Mouse (Mus musculus): ENCODE measurements around the gene Fzd7. TPM values are rescaled to one million over a fixed set of nuclear protein-coding genes. Genes with fewer than 3 reads are reported as not detected.

Fzd7 gene
- total and polyA plus RNA-seq, 3 experiments = 4.0 to 10.1 (median 4.8) TPM

- H3K27me3 ChIP-seq (replicated peaks) = no peaks in the 10 kb centered on the region
- H3K9me3 ChIP-seq (replicated peaks; ENCODE audit: low read length) = no peaks in the 10 kb centered on the region
- DNase-seq (ENCODE audit: extremely low read depth) = no peak
- no peak overlapping the region for H3K27ac ChIP-seq (ENCODE audit: insufficient read depth, low read depth)
- H3K4me1 ChIP-seq (ENCODE audit: control insufficient read depth in 1 of 2, insufficient read depth in 2 of 2) = peaks cover 0 to 20% of the 10 kb centered on the region in 2 experiments; a peak in 2 of 4 replicates
- peaks cover 0 to 2% of the 10 kb centered on the region in 2 experiments for H3K36me3 ChIP-seq (replicated peaks in 1 of 2; ENCODE audit: control insufficient read depth in 1 of 2, insufficient read depth in 1 of 2, low read length in 1 of 2)
- in situ Hi-C loops (cut with MboI; ENCODE audit: low pct_ligation_motif_present, low pct_unique_long_range_greater_than_20kb, low sequenced_read_pairs) = no loop called here
- no peaks in the 10 kb centered on the region for H3K79me2 ChIP-seq (replicated peaks; ENCODE audit: control insufficient read depth, extremely low read depth, insufficient read depth, poor library complexity, severe bottlenecking)
- no peak overlapping the region for H3K9ac ChIP-seq (ENCODE audit: insufficient read depth, low read depth)
- dilution Hi-C loops (cut with MboI; ENCODE audit: extremely low pct_ligation_motif_present, extremely low pct_unique_long_range_greater_than_20kb, low sequenced_read_pairs) = no loop called here
- no peak overlapping the region for H3K4me2 ChIP-seq (ENCODE audit: insufficient read depth, low read depth, poor library complexity, severe bottlenecking)
- TF ChIP-seq IRF4 (IDR thresholded peaks at IDR 0.05; ENCODE audit: low read depth, low read length) = no peak
- TF ChIP-seq UBTF (IDR thresholded peaks at IDR 0.05; ENCODE audit: low read depth, low read length) = no peak
- no peak for TF ChIP-seq USF2 (conservative IDR thresholded peaks at IDR 0.05; ENCODE audit: low read depth, low read length)
- no peak for TF ChIP-seq GABPA (IDR thresholded peaks at IDR 0.05; ENCODE audit: insufficient replicate concordance, low read depth, low read length)
- TF ChIP-seq TCF12 (IDR thresholded peaks at IDR 0.05; ENCODE audit: low read depth, low read length) = no peak
- TF ChIP-seq JUN (IDR thresholded peaks at IDR 0.05; ENCODE audit: insufficient read depth, low read depth, low read length) = no peak
- TF ChIP-seq ZC3H11A (IDR thresholded peaks at IDR 0.05; ENCODE audit: low read depth, low read length) = no peak
- H3K4me3 ChIP-seq (replicated peaks in 1 of 3; ENCODE audit: low read depth in 2 of 3, low read length in 2 of 3, poor library complexity in 1 of 3) = no peak overlapping the region
These were observed 10.2 kb downstream of the Fzd7 start for GRCm38 (mm10) chr1:59492432-59492831.

GRCm38 (mm10) chr1:59495970-59496369 lies 13.7 kb downstream of the Fzd7 start:
- Histone ChIP-seq H3K79me2 (replicated peaks; ENCODE audit: control insufficient read depth, extremely low read depth, insufficient read depth, poor library complexity, severe bottlenecking) (no peaks in the 10 kb centered on the region), H3K9me3 (replicated peaks; ENCODE audit: low read length) (no peaks in the 10 kb centered on the region), H3K4me3 (replicated peaks in 1 of 3; ENCODE audit: low read depth in 2 of 3, low read length in 2 of 3, poor library complexity in 1 of 3) (no peak overlapping the region), H3K4me1 (ENCODE audit: control insufficient read depth in 1 of 2, insufficient read depth in 2 of 2) (no peaks in the 10 kb centered on the region), H3K4me2 (ENCODE audit: insufficient read depth, low read depth, poor library complexity, severe bottlenecking) (no peak overlapping the region), H3K36me3 (replicated peaks in 1 of 2; ENCODE audit: control insufficient read depth in 1 of 2, insufficient read depth in 1 of 2, low read length in 1 of 2) (no peaks in the 10 kb centered on the region), H3K9ac (ENCODE audit: insufficient read depth, low read depth) (no peak overlapping the region), H3K27ac (ENCODE audit: insufficient read depth, low read depth) (no peak overlapping the region), H3K27me3 (replicated peaks) (no peaks in the 10 kb centered on the region)
- dilution Hi-C loops (cut with MboI; ENCODE audit: extremely low pct_ligation_motif_present, extremely low pct_unique_long_range_greater_than_20kb, low sequenced_read_pairs) (no loop called here), in situ Hi-C loops (cut with MboI; ENCODE audit: low pct_ligation_motif_present, low pct_unique_long_range_greater_than_20kb, low sequenced_read_pairs) (no loop called here)
- TF ChIP-seq MEF2A (IDR thresholded peaks at IDR 0.05; ENCODE audit: borderline replicate concordance, low read depth, low read length) (no peak), RAD21 (IDR thresholded peaks at IDR 0.05; ENCODE audit: low read depth, low read length) (no peak), ZNF384 (IDR thresholded peaks at IDR 0.05; ENCODE audit: low read depth, low read length) (no peak)
- no peak for DNase-seq (ENCODE audit: extremely low read depth)

GRCm38 (mm10) chr1:59497741-59498613 lies 15.8 kb downstream of the Fzd7 start:
- Histone ChIP-seq H3K4me2 (ENCODE audit: insufficient read depth, low read depth, poor library complexity, severe bottlenecking) (no peak overlapping the region), H3K9me3 (replicated peaks; ENCODE audit: low read length) (no peaks in the 10 kb centered on the region), H3K27me3 (replicated peaks) (no peaks in the 10 kb centered on the region), H3K4me3 (replicated peaks in 1 of 3; ENCODE audit: low read depth in 2 of 3, low read length in 2 of 3, poor library complexity in 1 of 3) (no peak overlapping the region), H3K36me3 (replicated peaks in 1 of 2; ENCODE audit: control insufficient read depth in 1 of 2, insufficient read depth in 1 of 2, low read length in 1 of 2) (no peaks in the 10 kb centered on the region), H3K27ac (ENCODE audit: insufficient read depth, low read depth) (no peak overlapping the region), H3K9ac (ENCODE audit: insufficient read depth, low read depth) (no peak overlapping the region), H3K79me2 (replicated peaks; ENCODE audit: control insufficient read depth, extremely low read depth, insufficient read depth, poor library complexity, severe bottlenecking) (no peaks in the 10 kb centered on the region), H3K4me1 (ENCODE audit: control insufficient read depth in 1 of 2, insufficient read depth in 2 of 2) (no peaks in the 10 kb centered on the region)
- no peak for TF ChIP-seq MYC (IDR thresholded peaks at IDR 0.05; ENCODE audit: low read depth, low read length)
- no peak for TF ChIP-seq TCF12 (IDR thresholded peaks at IDR 0.05; ENCODE audit: low read depth, low read length)
- no peak for TF ChIP-seq CHD1 (IDR thresholded peaks at IDR 0.05; ENCODE audit: low read depth, low read length)
- TF ChIP-seq JUN (IDR thresholded peaks at IDR 0.05; ENCODE audit: insufficient read depth, low read depth, low read length) = no peak
- no peak for TF ChIP-seq MAZ (IDR thresholded peaks at IDR 0.05; ENCODE audit: low read depth, low read length)
- no peak for TF ChIP-seq RCOR1 (conservative IDR thresholded peaks at IDR 0.05; ENCODE audit: low read depth, low read length)
- no peak for TF ChIP-seq E2F4 (IDR thresholded peaks at IDR 0.05; ENCODE audit: insufficient replicate concordance, low read depth, low read length)
- no peak for TF ChIP-seq ZNF384 (IDR thresholded peaks at IDR 0.05; ENCODE audit: low read depth, low read length)
- no peak for TF ChIP-seq IRF4 (IDR thresholded peaks at IDR 0.05; ENCODE audit: low read depth, low read length)
- no peak for TF ChIP-seq CTCF (conservative IDR thresholded peaks at IDR 0.05 in 1 of 2, IDR thresholded peaks at IDR 0.05 in 1 of 2; ENCODE audit: low read depth in 2 of 2, low read length in 2 of 2)
- dilution Hi-C loops (cut with MboI; ENCODE audit: extremely low pct_ligation_motif_present, extremely low pct_unique_long_range_greater_than_20kb, low sequenced_read_pairs) = no loop called here
- DNase-seq (ENCODE audit: extremely low read depth) = no peak
- in situ Hi-C loops (cut with MboI; ENCODE audit: low pct_ligation_motif_present, low pct_unique_long_range_greater_than_20kb, low sequenced_read_pairs) = no loop called here
